Mouse (Mus musculus): ENCODE data around the gene Gfpt2. TPM values are rescaled to one million over a fixed set of nuclear protein-coding genes. Genes with fewer than 3 reads are reported as not detected.

The Gfpt2 gene
- total RNA-seq, 2 experiments from 2014 or later, result 5.0 TPM

DNA sequence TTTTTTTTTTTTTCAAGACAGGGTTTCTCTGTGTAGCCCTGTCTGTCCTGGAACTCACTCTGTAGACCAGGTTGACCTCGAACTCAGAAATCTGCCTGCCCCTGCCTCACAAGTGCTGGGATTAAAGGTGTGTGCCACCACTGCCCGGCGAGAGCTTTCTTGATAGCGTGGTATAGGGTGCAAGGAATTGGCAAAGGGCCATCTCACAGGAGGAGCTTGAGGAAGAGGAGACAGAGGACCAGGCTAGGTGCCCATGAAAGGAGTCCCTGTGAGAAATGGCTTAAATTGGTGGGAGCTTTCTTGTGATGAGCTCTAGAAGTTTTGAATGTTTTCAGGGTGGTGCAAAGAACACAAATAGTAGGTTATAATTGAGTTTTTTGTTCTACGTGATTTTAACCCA is 25.2 kb upstream of the Gfpt2 start:
- DNase-seq (ENCODE audit: low spot score in 2 of 2), result no peak
- Histone ChIP-seq H3K27ac (no peak overlapping the region), H3K4me3 (no peak overlapping the region)
- TF ChIP-seq CTCF (conservative IDR thresholded peaks at IDR 0.05), result no peak

DNA sequence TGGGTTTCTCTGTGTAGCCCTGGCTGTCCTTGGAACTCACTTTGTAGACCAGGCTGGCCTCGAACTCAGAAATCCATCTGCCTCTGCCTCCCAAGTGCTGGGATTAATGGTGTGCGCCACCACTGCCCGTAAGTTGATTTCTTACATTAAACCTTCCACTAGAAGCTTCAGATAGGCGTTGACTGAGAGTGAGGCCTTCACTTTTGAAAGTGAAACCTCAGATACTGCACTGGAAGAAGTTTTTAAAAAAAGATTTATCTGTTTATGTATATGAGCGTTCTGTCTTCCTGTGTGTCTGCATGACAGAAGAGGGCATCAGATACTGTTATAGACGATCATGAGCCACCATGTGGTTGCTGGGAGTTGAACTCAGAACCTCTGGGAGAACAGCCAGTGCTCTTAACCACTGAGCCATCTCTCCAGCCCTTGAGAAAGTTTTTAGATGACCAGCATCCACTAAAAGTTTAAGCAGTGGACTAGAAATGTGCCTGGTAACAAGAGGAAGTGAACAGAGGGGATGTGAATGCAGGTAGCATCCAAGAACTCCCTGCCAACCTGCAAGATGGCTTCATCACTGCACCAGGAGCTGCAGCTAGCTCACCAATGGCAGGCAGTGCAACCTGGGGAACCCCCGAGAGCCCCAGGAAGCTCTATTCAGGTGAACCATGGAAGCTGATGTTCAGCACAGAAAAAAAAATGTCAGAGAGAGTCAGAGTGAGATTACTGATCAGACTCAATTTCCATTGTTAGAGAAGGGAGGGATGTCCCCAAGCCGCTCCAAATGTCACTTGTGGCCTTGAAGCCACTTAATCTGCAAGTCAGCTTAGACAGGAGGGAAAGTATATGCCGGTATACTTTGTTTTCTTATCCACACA is 23.1 kb upstream of the Gfpt2 start:
- DNase-seq (ENCODE audit: low spot score in 2 of 2), result no peak
- Histone ChIP-seq H3K27ac (no peak overlapping the region), H3K4me3 (no peak overlapping the region)
- TF ChIP-seq CTCF (conservative IDR thresholded peaks at IDR 0.05), result no peak

DNA sequence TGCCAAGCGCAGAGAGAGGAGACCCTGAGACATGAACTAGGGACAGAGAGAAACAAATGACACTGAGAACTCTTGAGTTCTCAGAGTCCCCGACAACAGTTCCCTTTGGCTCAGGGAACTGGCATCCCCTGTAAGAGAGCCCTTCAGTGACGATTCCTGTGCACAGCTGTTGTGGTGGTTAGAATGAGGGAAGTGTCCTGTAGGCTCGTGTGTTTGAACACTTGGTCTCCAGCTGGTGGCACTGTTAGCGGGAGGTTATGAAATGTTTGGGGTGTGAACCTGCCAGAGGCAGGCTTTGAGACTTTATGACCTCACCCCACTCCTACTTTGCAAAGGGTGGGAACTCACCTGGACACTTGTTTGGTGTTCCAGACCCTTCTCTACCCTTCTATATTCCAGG is 21.7 kb upstream of the Gfpt2 start:
- Histone ChIP-seq H3K27ac (no peak overlapping the region), H3K4me3 (no peak overlapping the region)
- no peak; the same call in 1 of the 2 replicates for TF ChIP-seq CTCF (conservative IDR thresholded peaks at IDR 0.05)
- no peak for DNase-seq (ENCODE audit: low spot score in 2 of 2)

DNA sequence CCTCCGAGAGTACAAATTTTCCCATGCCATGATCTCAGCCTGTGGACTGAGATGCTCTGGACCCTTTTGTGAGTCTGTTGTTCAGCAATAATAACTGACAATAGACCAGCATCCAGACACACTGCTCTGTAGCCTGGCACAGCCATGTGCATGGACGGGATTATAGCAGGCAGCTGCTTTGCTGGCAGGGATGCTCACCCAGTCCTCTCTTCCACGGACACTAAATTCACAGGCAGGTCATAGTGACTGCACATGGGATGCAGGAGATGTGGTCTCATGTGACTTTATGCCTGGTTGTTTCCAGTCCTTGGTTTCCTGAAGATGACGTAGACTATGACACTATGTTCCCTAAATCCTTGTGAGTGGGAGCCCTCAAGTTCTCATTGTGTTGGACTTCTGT is 19.1 kb upstream of the Gfpt2 start:
- Histone ChIP-seq H3K27ac (no peak overlapping the region), H3K4me3 (no peak overlapping the region)
- TF ChIP-seq CTCF (conservative IDR thresholded peaks at IDR 0.05), result no peak
- DNase-seq (ENCODE audit: low spot score in 2 of 2), result no peak

DNA sequence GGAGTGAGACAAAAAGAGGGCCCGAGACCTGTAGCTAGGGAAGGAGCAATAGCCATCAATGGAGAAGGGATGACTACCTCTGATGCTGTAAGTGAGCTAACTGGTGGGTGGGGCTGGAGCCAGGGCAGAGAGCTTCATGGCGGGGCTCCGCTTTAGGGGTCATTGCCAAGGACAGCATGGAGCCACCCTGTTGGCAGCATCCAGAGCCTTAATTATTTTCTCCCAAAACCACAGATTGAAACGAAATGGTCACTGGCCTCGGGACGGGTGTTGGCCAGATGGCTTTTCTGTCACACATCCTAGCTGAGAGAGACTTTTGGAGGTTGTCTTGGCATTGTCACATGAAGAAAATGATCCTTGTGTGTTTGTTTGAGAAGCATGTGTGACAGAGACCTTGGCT is 15.1 kb upstream of the Gfpt2 start:
- no peak for TF ChIP-seq CTCF (conservative IDR thresholded peaks at IDR 0.05)
- Histone ChIP-seq H3K27ac (no peak overlapping the region), H3K4me3 (no peak overlapping the region)
- DNase-seq (ENCODE audit: low spot score in 2 of 2), result no peak

DNA sequence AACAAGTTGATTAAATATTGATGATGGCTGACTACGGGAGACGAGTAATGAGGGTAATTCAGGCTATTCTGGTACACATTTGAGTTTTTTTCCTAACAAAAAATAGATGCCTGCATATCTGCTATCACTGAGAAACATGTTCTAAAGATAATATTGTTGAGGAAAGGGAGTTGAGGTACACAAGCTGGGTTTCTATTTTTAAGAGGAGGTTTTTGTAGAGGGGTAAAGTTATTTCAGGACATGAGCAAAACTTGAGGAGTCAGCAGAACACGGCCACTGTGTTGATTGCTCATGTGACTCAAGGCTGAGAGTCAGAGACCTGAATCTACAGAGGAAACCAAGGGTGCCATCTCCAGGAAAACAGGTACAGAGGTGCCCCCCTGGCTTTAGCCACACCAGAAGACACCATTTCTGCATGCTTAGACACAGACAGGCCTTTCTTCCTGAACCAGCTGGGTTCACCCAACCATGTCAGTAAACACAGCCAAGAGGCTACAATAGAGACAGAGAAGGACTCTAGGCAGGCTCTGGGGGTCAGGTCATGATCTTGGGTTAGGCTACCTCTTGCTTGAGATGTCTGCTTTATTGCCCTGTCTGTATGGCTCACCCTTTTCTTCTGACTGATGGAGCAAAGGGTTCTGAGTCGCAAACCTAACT is 13.7 kb upstream of the Gfpt2 start:
- no peak for TF ChIP-seq CTCF (conservative IDR thresholded peaks at IDR 0.05)
- no peak for DNase-seq (ENCODE audit: low spot score in 2 of 2)
- Histone ChIP-seq H3K27ac (no peak overlapping the region), H3K4me3 (no peak overlapping the region)

DNA sequence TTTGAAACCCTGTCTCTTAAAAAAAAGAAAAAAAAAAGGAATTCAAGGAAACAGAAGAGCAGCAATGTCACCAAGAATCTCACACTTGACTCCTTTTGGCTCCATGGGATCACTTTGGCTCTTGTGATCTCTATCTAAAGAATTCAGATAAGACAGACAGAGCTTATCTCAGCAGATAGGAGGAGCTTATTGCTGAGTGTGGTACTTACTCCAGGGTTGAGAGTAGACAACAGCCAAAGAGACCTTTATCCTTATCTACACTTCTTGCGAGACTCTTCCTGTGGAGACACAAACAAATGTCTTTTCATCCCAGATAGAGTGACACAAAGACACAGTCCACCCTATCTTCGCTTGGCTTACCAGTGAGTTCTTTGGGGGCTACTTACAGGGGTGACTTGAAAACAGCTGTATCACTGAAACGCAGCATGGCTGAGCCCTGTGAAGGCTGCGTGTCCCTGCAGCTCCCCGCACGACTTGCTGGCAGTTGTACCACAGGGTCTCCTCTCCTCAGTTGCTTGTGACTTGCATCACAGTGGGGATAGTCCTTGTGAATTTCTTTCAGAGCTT is 12.1 kb upstream of the Gfpt2 start:
- TF ChIP-seq CTCF (conservative IDR thresholded peaks at IDR 0.05), result no peak
- Histone ChIP-seq H3K4me3 (no peak overlapping the region), H3K27ac (no peak overlapping the region)
- DNase-seq (ENCODE audit: low spot score in 2 of 2), result no peak

DNA sequence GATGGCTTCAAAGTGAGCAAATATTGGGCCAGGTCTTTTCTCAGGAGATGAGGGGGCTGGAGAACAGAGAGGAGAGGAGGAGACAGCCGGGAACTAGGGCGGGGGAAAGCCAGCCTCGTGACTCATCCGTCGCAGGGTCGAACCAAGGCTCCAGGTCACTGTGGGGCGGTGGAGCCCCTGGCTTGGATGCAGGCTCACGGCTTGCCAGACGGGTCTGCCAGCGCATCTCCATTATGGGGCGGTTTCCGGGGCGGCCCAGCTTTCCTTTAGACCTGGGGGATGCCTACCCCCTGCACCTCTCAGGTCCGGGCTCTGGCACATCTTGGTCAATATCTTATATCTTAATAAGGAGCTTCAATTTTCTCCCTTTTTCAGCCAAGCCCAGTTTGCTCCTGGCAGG is 847 bp upstream of the Gfpt2 start:
- no peak for DNase-seq (ENCODE audit: low spot score in 2 of 2)
- TF ChIP-seq CTCF (conservative IDR thresholded peaks at IDR 0.05), result no peak
- Histone ChIP-seq H3K4me3 (no peak overlapping the region), H3K27ac (no peak overlapping the region)

DNA sequence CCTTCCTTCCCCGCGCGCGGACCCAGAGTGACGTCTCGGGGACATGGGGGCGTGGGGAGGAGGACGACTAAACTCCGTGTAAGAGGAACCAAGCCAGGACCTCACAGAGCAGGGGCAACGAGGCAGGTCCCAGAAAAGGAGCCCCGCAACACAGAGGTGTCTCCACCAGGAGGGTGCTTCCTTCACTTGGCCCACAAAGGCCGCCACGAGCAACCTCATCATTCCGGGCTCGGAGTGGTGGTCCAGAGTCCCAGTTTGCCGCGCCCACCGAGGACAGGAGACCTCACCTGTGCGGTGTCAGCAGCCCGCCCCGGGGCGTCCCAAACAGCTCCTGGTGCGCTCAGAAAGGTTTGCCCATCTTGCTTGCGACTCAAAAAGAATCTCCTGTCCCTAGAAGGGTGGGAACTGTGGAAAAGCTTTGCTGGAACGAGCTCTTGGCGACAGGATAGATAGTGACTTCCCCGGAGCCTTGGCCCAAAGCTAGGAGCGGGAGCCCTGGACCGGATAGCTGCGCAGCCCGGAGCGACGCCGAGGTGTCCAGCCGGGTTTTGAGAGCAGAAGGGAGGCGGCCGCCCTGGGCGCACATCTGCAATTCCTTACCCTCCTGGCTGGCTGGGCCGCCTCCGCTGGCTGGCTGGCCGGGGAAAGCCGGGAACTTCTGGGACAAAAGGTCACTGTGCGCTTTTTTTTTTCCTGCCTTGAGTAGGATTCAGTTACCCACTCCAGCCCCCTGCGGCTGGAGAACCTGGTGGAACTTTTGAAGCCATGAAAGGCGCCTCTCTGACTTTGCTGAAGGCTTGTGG is 565 bp downstream of the Gfpt2 start:
- no peak for DNase-seq (ENCODE audit: low spot score in 2 of 2)
- peak overlapping the region; percentile 70 for H3K4me3 ChIP-seq
- TF ChIP-seq CTCF (conservative IDR thresholded peaks at IDR 0.05), result 0 out of 2 replicates have a peak, but pooled peaks have one; percentile 5
- H3K27ac ChIP-seq, result peak overlapping the region; percentile 15; the same call in 1 of the 2 replicates

DNA sequence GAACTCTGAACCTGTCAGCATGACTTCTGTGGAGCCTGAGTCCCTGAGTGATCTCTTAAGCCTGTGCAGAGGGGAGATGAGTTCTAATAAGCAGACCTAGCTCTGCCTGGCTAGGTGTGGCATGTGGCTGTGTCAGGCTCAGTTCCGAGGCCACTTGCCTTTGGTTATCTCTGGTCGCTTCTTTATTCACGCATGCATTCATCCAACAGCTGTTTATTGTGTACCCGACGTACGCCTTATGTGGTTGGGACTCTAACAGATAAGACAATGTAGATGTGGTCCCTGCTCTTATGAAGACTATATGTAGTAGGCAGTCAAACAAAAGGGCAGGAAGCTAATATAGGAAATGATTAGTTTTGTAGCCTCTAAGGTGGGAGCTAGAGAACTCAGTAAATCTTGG is 5.0 kb downstream of the Gfpt2 start:
- no peak for TF ChIP-seq CTCF (conservative IDR thresholded peaks at IDR 0.05)
- H3K4me3 ChIP-seq, result no peak overlapping the region
- H3K27ac ChIP-seq, result no peak overlapping the region
- DNase-seq (ENCODE audit: low spot score in 2 of 2), result no peak

DNA sequence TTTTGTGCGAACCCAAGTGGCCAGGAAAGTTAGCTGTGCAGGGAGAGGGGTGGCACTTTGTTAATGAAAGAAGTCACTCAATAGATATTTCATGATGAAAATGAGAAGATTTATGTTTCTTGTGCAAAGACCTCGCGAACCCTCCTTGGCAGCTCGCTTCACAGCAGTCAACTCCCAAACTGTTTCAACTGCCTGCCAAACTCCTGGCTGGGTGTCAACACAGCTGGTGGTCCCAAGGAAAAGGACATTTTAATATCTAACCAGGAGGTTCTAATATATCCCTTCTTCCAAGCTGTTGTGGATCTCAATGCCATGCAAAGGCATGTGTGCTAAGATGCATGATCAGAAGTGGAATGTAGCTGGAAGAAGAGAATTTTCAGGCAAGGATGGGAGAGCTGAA is 7.5 kb downstream of the Gfpt2 start:
- TF ChIP-seq CTCF (conservative IDR thresholded peaks at IDR 0.05), result no peak
- no peak for DNase-seq (ENCODE audit: low spot score in 2 of 2)
- no peak overlapping the region for H3K4me3 ChIP-seq
- H3K27ac ChIP-seq, result no peak overlapping the region

DNA sequence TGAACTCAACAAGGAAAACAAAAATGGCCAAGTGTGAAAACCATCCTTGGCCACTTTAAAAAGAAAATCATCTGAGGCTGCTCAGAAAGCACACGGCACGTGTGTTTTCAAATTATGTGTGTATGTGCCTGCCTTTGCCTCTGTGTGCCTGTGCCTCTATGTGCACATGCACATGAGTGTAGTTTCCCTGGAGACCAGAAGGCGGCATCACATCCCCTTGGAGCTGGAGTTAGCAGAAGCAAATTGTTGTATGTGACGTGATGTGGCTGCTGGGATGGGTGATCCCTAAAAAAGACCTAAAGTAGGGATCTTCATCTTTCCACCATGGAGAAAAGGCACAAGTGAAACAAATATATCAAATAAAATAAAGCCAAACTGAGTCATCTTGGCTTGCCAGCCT is 9.8 kb downstream of the Gfpt2 start:
- no peak overlapping the region for H3K4me3 ChIP-seq
- H3K27ac ChIP-seq, result no peak overlapping the region
- no peak for DNase-seq (ENCODE audit: low spot score in 2 of 2)
- TF ChIP-seq CTCF (conservative IDR thresholded peaks at IDR 0.05), result no peak

DNA sequence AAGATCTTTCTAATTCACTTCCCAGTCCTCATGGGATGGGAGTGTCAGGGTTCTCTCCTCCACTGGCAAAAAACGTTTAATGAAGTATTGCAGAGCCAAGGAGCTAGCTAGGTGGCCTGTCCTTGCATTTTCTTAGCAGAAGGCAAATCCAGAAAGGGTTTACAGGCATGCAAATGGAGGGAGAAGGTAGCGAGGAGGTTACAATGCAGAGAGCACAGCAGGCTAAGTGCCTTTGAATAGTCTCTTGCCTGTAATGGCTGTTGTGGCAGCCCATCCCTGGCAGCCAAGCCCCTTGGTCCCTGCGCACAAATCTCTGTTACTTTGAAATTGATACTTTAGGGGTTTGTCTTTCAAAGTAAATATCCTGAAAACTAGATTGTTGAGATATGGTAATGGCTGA is 12.2 kb downstream of the Gfpt2 start:
- Histone ChIP-seq H3K4me3 (no peak overlapping the region), H3K27ac (no peak overlapping the region)
- TF ChIP-seq CTCF (conservative IDR thresholded peaks at IDR 0.05), result no peak
- no peak for DNase-seq (ENCODE audit: low spot score in 2 of 2)
